Mouse (Mus musculus): ENCODE measurements at regions not wholly inside any gene's neighbourhood (a gene's known extent, or its start where the extent isn't known, plus 50 kb on each side); places are given as distances from the start of the nearest gene placed in this dataset.
A peak's percentile ranks its signal among the peaks of the same experiment; 100 is the strongest.

GRCm38 (mm10) chr12:36748345-36748744, 360.0 kb upstream of the Meox2 start:
- no peak for DNase-seq (ENCODE audit: low read depth)

GRCm38 (mm10) chr12:36765315-36766058, 342.9 kb upstream of the Meox2 start:
- no peak for DNase-seq (ENCODE audit: low read depth)

- DNase-seq (ENCODE audit: low read depth) = no peak
Measured at GRCm38 (mm10) chr12:36766167-36766566, 342.2 kb upstream of the Meox2 start.

- no peak for DNase-seq (ENCODE audit: low read depth)
Measured at GRCm38 (mm10) chr12:36780761-36781160, 327.6 kb upstream of the Meox2 start.

DNA sequence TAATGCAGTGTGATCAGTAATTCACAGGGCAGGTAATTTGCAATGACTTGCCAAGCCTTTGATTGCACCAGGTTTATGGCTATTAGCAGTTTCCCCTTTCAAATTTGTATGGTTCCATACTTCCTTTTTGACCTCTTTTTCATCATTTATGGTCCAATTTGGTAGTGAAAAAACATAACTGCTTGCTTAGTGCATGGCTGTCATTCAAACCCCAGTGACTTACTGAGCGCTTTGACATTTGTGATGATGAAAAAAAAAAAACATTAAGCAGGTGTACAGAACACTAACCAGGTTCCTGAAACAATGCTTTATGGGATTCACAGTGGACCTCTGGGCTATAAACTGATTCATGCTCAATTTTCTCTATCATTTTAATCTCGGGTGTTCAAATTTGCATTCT, 317.5 kb upstream of the Meox2 start:
- DNase-seq (ENCODE audit: low read depth) = no peak

DNA sequence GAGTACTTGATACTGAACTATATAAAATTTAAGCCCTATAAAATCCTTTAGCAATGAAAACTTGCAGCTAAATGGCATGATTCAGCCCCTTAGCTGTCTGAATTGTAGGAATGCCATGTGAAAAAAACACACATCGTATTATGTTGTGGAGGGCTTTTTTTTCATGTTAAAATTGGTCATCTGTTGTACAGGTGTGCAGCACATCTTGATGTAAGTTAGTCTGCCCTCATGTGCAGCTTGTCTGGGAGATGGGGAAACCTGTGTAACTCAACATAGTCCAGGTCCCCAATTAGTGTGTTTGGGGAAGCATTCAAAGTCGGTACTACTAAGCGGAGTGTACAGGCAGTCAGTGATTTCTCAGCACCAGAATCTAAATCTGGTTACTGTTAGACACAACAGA, 316.9 kb upstream of the Meox2 start:
- no peak for DNase-seq (ENCODE audit: low read depth)

GRCm38 (mm10) chr12:36792205-36792604, 316.1 kb upstream of the Meox2 start:
- DNase-seq (ENCODE audit: low read depth) = peak; percentile 9

DNA sequence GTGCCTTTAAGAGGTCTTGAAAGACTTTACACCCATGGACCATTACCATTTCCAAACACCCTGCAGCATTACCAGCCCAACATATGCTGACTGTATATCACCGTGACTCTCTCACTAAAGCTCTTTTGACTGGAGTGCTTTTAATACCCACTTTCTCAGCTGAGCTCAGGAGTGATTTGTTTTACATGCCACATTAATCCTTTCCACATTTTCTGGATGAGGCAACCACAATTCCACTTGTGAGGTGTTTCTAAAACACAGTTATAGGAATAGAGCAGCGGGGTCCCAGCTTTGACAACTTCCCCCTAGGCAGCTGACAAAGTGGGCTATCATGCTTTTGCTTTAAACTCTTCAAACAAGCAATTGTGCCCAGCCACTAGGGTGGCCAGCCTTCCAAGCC, 314.5 kb upstream of the Meox2 start:
- DNase-seq (ENCODE audit: low read depth) = no peak

- no peak for DNase-seq (ENCODE audit: low read depth)
Measured at GRCm38 (mm10) chr12:36796201-36796600, 312.1 kb upstream of the Meox2 start.

DNA sequence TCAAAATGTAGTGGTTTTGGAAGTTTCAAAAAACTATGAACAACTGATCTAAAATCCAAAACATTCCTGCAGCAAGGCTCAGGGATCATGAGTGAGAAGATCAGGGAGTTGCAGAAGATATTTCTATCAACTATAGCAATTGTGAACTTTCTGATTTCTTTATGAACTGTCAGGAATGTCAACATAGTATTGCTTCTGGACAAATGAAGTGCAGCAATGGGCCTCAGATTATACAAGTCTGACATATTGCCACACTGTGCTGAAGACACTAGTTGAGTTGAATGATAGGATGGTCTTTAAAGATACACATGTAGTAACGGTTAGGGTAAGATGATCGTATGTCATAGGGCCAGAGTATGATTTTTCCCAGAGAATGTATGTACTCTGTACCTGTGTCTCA, 290.4 kb upstream of the Meox2 start:
- DNase-seq (ENCODE audit: low read depth) = no peak

DNA sequence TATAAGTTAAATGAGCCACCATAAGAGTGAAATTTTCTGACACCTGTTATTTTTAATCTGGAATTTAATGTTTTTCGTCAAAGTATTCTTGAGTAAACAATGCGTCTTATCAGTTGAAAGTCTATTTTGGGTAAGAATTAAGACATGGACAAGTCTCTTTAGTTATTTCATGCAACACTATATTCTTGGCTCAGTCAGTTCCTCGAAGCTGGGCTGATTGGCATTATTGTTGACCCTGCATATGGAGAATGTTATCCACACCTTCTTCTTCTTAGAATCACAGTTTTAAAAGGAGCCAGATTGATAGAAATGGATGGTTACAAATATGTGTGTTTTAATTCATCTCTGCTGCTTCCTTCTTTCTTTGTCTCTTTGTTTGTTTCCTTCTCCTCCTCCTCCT, 289.5 kb upstream of the Meox2 start:
- no peak for DNase-seq (ENCODE audit: low read depth)

DNA sequence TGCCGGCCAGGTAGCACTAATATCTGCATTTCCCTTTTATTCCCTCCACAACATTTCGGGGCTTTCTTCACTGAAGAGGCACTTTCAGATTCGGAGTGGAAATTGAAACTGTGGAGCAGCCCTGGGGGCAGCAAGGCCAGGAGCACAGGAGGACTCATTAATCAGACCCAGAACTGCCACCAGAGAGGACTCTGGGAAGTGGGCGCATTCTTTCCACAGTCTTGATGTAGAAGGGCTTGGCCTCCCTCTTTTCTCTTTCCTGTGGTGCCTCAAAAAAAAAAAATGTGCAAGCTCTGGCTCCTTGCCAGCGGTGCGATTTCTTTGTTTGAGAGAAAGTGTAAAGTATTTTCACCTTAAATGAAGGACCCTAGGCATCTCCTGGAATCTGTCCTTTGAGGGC, 281.6 kb upstream of the Meox2 start:
- no peak for DNase-seq (ENCODE audit: low read depth)

DNA sequence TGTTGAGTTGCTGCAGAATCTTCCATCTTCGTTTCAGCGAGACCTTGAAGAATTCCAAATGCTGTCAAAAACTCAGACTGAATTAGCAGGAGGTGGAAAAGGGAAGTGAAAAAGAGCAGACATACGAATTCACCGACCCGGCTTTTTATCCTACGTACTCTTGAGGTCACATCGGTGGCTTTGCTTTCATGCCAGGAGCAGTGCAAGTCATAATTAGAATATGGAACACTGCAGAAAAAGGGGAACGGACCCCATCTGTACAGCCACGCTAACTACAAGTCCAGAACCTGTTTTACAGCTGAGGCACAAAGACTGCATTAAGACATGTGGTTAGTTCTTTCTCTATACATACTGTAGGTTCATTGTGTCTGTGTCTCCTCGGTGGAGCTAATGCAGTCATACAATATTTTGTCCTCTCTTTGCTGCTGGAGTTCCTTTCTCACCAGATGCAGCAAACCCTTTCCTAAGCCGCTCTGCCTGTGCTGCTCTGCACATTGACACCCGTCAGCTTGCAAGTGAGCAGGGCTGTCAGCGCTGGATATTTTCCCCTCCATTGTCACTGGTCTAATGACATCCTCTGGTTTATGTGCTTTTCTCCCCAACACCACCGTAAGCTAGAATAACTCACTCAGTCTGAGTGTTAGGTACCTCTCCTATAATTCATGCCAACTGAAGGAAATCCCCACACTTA, 276.9 kb upstream of the Meox2 start:
- peak; percentile 7 for DNase-seq (ENCODE audit: low read depth)

GRCm38 (mm10) chr12:36842957-36843356, 265.4 kb upstream of the Meox2 start:
- DNase-seq (ENCODE audit: low read depth) = no peak

- DNase-seq (ENCODE audit: low read depth) = no peak
Measured at GRCm38 (mm10) chr12:36845130-36845529, 263.2 kb upstream of the Meox2 start.

DNA sequence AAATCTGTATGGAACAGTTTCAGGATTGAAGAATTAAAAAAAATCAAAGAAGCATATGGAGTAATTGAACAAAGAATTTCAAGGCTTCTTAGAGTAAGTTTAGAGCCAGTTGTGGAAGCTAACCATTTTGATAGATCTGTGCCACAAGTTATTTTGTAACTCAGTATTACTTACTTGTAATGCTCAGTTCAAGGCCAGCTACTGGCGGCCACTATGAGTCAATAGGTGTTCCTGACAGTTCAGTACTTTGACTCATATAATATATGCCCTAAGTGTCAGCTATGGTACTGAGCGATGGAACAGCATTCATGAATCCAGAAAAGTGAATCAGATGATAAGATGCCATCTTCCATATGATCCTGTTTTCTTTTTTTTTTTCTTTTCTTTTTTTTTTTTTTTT, 259.3 kb upstream of the Meox2 start:
- DNase-seq (ENCODE audit: low read depth) = no peak

- no peak for DNase-seq (ENCODE audit: low read depth)
Measured at GRCm38 (mm10) chr12:36863113-36863512, 245.2 kb upstream of the Meox2 start.

DNA sequence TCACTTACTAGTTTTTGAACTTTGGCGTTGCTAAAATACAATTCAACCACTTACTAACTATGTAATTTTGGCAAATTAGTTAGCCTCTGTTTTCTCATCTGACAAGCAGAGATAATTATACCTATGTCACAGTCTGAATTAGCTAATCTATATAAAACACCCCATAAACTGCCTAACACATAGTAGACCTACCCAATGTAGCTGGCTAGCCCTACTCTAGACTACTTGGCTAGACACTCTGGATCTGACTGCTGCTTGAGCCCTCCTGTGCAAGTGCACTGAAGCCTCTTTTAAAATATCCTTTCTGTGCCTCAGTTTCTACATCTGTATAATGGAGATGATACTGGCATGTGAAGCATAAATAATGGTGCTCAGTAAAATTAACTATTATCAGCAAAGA, 227.6 kb upstream of the Meox2 start:
- DNase-seq (ENCODE audit: low read depth) = no peak

DNA sequence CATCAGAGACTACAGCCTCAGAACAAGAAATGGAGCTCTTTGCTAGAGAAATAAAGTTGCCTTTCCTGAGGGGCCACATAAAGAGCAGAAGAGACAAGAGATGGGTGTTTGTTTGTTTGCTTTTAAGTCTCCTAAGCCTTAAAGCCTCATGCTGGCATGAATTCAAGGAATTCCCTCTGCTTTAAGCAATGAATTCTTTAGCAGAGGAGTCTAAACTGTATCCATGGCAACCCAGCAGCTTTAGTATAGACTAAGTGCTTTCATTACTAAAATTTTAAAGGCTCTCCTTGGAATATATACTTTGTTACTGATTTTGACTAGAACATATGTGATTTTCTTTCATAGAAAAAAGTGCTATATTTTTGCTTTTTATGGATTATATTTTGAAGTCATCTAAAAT, 195.0 kb upstream of the Meox2 start:
- DNase-seq (ENCODE audit: low read depth) = no peak

DNA sequence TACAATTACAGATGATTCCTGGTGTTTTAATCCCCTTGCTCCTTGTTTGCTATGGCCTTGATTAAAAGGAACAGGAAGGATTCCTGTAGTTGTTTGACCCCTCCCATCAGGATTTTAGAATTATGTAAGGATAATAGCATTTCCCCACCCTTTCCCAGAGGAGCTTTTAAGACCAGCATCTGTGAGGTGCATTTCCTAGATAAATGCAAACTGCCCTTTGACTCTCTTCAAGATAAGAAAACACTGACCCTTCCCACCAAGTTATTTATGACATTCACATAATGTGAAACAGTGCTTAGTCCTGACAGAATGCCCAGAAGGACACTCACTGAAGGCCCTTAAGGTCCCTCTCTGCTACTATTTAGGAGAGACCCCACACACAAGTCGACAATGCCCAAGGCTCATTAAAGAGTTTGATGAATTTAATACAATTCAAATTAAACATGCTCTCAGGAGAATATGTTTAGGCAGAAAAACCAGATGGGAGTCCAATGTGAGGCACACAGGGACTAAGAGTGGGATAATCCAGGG, 190.7 kb upstream of the Meox2 start:
- DNase-seq (ENCODE audit: low read depth) = no peak

DNA sequence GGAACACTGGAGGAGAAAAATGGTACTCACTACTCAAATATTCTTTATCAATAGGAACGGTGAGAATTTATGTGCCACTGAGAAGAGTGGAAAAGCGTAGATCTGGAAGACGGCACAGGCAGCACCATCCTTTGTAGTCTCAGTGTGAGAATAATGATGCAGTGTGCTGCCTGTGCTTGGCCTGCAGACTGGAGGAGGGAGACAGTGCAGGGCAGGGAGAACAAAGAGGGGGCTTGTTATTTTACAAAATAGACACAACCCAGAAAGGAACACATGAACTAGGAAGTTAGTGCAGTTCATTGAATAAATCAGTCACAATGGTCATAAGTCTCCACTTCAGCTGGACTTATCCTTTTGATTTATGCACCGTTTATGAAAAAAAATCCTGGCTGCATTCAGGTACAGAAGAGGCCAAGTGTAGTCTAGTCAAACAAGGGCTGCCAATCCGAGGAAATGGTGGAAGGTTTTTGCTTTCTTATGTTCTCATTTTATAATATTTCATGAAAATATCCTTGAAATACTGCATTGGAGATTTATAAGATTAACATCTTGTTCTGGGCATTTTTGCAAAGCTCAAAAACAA, 190.0 kb upstream of the Meox2 start:
- DNase-seq (ENCODE audit: low read depth) = no peak

- DNase-seq (ENCODE audit: low read depth) = no peak
Measured at GRCm38 (mm10) chr12:36923558-36923957, 184.8 kb upstream of the Meox2 start.

DNA sequence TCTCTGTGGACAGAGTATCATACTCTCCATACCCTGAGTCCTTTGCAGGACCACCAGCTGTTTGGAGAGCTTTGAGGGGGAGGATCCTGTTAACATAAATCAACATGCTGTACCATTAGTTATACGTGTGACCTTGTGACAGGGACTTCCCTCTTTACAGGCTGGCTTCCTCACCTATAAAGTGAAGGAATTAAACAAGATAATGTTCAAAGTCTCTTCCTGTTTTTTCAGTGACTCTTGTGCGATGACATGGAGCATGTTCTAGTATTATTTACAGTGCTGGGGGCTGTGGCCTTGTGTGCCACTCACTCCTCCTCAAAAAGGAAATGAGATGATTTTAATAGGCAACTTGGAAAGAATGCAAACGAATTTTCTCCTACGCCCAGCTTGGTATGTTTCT, 182.1 kb upstream of the Meox2 start:
- no peak for DNase-seq (ENCODE audit: low read depth)

All from c-Kit-positive CD71-negative TER-119-negative erythroid progenitor cells, embryonic 14.5 days (primary cell).